Mouse (Mus musculus): ENCODE results near the gene Tmem266. TPM values are rescaled to one million over a fixed set of nuclear protein-coding genes. Genes with fewer than 3 reads are reported as not detected.

The Tmem266 gene
- 0.20 TPM for polyA plus RNA-seq (2017; shearing (Covaris generic))

DNA sequence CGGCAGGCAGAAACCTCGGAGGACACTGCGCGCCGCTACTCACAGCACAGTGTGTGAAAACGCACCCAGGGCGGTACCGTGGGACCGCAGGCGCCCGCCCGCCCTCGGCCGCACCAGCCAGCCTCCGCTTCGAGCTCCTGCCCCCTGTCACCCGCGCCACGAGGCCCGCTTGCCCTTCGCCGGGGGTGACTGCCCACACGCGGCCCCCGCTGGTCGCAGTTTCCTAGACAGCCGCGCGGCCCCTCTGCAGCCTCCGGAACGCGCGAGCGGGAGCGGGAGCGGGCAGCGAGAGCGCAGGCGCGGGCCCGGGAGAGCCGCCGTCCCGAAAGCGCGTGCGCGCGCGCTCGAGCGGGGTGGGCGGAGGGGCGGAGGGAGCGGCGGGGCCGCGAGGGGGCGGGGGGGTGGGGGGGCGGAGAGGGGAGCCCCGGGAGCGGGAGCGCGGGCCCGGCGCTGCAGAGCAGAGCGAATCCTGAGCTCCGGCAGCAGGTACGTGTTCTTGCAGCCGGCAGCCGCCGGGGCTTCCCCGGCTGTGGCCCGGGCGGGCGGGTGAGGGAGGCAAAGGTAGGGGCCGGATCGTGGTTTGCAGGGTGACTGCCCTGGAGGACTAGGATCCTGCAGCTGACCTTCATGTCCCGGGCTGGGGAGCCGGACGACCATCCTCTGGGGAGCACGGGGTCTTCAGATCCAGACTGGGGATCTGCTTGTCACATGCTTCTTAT lies at the start of gene Tmem266, which contains the start of gene Nrg4:
Tmem266 (plus strand) TSS at position 399 of the 719 bp plus-strand sequence.
Nrg4 (minus strand) TSS at position 330 of the 719 bp plus-strand sequence.

Other genes starting within 250 kb of the Tmem266 start
- gene Ube2q2, start 178.1 kb upstream of the Tmem266 start, polyA plus RNA-seq (2017; shearing (Covaris generic)), result 49.8 TPM
- 23.7 TPM for gene Fbxo22, start 118.0 kb upstream of the Tmem266 start, polyA plus RNA-seq (2017; shearing (Covaris generic))
- gene Nrg4, start 69 bp upstream of the Tmem266 start, polyA plus RNA-seq (2017; shearing (Covaris generic)), result not detected
- 98.6 TPM for gene Etfa, start 185.3 kb downstream of the Tmem266 start, polyA plus RNA-seq (2017; shearing (Covaris generic))
- gene Isl2, start 211.8 kb downstream of the Tmem266 start, polyA plus RNA-seq (2017; shearing (Covaris generic)), result not detected

Data from effector memory CD4-positive, alpha-beta T cell, adult 7 months (primary cell).